Mouse (Mus musculus) skeletal muscle tissue, adult 2 months (tissue): ENCODE results near the gene Pilrb2.
"Not testable (repeated sequence)": the region's sequence is repeated elsewhere in the genome, so short reads cannot be mapped to it uniquely, and the experiment has no call there.

Source experiments
- DNase-seq: peaks from one replicate; pipeline ENCODE4 v3.0.0-alpha.2; 2012; ENCODE audit warnings: low read depth, low spot score

Pilrb2 gene

GRCm38 (mm10) chr5:137871644-137872380 lies at the start of gene Pilrb2:
TSS of gene Pilrb2 (minus strand) at chr5:137871815.
- not testable (repeated sequence) for DNase-seq

DNA sequence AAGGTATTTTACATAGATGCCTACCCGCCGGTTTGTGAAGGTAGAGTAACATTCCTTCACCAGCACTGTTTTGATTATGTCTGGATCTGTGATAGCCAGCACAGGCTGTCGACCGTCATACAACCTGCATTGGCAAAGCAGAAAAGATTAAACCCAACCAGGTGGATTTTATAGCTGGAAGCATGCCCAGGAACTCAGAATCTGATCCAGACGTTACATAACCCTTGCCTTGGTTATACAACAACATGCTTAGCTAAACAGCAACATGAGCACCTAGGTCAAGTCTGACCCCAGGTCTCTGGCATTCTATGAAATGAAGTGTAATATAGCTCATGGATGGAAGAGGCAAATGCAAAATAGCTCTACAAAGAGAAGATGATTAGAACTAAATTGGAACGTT lies 43.9 kb upstream of the Pilrb2 start:
- DNase-seq, result no peak

DNA sequence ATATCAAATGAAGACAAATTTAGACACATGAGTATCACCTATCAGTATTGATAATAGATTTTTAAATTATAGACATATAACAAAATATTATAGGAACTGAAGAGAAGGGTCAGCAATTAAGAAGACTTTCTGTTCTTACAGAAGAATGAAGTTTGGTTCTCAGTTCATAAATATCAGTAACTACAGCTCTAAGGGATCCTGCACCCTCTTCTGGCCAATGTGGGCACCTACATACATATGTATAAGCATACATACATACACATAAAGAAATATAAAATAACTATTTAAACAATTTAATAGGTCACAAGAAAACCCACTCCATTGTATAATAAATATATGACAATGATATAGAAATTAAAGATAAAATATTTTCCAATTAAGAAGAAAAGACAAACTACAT lies 42.9 kb upstream of the Pilrb2 start:
- DNase-seq, result no peak

DNA sequence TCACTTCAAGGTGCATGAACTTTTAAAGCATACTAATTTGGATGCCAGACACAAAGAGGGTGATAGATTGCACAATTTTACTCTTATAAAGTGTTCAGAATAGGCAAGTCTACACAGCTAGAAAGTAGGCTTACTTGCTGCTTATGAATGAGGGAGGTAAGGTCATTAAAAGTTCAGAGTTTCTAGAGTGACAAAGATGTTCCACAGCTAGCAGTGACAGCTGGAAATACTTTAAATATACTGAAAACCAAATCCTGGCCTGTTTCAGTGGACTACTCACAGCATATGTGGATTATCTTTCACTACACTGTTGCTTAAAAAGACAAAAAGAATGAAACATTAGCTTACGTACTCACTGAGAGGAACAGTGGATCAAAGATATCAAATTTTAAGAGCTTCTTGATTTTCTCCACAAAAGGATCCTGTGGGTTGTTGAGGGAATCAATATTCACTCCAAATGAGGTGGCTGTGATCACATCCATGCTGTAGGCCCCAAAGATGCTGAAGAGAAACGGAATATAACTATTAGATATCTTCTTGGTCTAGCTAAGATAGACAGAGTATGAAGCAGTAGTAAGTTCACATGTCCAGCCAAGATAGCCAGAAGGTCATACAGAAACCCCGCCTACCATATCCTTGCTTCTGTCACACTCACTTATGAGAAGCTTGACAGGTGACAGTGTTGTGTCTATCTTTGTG lies 38.1 kb upstream of the Pilrb2 start:
- no peak for DNase-seq

DNA sequence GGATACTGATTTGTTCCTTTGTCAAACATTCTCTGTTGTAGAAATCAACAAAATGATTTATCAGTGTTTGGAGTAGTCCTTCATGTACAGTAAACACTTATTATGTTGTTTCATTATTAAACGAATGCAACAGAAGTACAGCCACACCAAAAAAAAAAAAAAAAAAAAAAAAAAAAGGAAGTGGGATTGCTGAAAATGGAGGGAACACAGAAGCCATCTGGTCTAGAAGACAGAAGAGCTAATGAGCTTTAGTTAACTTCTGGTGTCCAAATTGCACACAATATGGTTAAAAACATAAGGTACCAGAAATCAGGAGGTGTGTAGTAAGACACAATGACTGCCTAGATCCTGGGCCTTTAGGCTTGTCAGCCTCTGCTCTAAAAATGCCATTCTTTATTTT lies 26.2 kb upstream of the Pilrb2 start:
- no peak for DNase-seq

GRCm38 (mm10) chr5:137892954-137893353 lies 21.3 kb upstream of the Pilrb2 start:
- DNase-seq, result no peak

GRCm38 (mm10) chr5:137887666-137888065 lies 16.1 kb upstream of the Pilrb2 start:
- no peak for DNase-seq

- DNase-seq, result no peak
Observed at GRCm38 (mm10) chr5:137885894-137886293, 14.3 kb upstream of the Pilrb2 start.

DNA sequence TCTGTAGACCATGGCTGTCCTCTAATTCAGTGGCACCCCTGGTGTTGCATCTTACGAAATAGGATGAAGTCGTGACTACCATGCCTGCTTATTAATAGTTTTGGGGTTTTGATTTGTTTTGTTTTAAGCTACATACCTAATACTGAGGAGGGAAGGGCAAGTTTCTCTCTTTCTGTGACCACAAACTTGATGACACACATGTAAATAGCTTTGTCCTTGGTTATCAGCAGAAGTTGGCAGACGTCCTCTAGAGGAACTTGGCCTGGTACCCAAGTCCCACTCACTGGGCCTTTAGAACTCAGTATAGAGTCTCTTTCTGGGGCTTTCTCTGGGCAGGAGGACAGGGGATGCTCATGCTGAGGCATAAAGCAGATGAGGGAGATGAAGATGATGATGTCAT lies 11.7 kb upstream of the Pilrb2 start:
- DNase-seq, result no peak

DNA sequence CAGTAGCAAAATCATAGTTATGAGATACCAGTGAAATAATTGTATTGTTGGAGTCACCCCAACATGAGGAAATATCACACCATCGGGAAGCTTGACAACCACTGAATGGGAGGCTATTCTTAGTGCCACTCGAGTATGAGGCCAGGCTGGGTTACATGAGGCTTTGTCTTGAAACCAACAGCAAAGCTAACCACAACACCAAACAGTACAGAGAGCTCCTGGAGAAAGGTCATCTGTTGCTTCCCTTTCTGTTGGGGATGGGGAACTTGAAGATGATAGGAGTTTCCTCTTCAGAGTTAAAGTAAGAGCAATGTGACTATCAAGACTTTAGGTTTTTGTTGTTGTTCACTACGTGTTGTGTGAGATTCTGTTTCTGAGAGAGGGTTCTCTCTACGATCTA lies 11.3 kb upstream of the Pilrb2 start:
- no peak for DNase-seq

GRCm38 (mm10) chr5:137877860-137878259 lies 6.2 kb upstream of the Pilrb2 start:
- DNase-seq, result no peak

DNA sequence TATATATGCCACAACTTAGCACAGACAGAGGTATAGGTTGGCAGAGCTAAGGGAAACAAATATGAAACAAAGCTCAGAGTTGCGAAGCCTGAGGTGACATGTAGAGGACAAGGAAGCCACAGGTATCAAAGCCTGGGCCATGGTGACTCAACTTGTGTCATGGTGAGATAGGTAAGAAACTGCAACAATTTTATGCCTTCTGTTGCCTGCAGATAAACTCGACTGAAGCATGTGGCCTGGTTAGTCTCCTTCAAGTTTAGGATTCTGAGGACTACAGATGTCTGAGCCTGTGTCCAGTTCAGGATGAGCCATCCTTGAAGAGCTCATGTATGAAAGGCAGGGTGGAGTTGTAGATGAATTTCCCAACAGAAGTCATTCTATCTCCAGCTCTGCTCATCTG lies 3.4 kb upstream of the Pilrb2 start:
- no peak for DNase-seq

- DNase-seq, result not testable (repeated sequence)
Observed at GRCm38 (mm10) chr5:137872381-137872702, 727 bp upstream of the Pilrb2 start.

GRCm38 (mm10) chr5:137868600-137868999 lies 3.0 kb downstream of the Pilrb2 start:
- not testable (repeated sequence) for DNase-seq

- not testable (repeated sequence) for DNase-seq
Observed at GRCm38 (mm10) chr5:137864008-137864407, 7.6 kb downstream of the Pilrb2 start.

DNA sequence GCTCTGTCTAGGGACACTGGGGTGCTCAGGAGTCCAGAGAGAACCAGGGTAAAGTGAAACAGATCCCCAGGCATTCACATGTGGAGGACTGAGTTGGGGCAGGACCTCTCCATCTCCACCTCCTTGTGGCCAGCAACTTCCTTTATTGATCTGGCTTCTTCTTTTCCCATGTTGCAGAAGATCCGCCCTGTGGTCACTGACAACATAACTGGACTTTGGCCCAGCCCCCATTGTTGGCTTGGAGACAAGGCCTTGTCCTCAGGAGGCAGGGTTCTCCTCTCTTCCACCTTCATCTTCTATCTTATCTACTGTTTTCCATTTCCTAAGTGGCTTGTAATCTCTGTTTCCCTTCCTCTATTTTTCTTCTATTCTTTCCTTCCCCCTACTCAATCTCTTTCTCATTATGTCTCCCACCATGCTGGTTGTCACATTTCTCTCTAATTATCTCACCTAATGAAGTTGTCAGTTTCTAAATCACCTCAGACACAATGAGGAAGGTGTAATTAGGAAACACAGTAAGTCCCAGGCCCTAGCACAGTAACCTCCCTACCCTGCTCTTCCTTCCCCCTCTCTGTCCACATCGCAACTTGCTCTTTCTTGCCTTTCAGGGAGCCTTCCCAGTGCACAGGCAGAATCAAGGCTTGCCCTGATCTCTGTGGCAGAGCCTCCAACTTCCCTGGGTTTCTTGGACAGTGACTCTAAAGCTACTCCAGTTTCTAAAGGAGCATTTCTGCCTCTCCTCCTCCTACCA lies 13.5 kb downstream of the Pilrb2 start, which contains the start of gene Pilrb1:
Gene Pilrb1, minus strand, starts transcription at position 147 of the 751 bp plus-strand sequence.
- not testable (repeated sequence) for DNase-seq

GRCm38 (mm10) chr5:137856870-137857269 lies 14.7 kb downstream of the Pilrb2 start:
- DNase-seq, result not testable (repeated sequence)

- DNase-seq, result not testable (repeated sequence)
Observed at GRCm38 (mm10) chr5:137854907-137855306, 16.7 kb downstream of the Pilrb2 start.

DNA sequence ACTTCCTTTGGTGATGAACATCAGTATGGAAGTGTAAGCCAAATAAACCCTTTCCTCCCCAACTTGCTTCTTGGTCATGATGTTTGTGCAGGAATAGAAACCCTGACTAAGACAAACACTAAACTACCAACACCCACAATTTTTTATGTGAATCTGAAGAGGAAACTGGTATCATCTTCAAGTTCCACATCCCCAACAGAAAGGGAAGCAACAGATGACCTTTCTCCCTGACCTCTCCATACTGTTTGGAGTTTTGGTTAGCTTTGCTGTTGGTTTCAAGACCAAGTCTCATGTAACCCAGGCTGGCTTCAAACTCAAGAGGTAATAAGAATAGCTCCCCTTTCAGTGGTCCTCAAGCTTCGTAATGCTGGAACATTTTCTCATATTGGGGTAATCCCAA lies 21.3 kb downstream of the Pilrb2 start:
- not testable (repeated sequence) for DNase-seq

- not testable (repeated sequence) for DNase-seq
Observed at GRCm38 (mm10) chr5:137837110-137837509, 34.5 kb downstream of the Pilrb2 start.

DNA sequence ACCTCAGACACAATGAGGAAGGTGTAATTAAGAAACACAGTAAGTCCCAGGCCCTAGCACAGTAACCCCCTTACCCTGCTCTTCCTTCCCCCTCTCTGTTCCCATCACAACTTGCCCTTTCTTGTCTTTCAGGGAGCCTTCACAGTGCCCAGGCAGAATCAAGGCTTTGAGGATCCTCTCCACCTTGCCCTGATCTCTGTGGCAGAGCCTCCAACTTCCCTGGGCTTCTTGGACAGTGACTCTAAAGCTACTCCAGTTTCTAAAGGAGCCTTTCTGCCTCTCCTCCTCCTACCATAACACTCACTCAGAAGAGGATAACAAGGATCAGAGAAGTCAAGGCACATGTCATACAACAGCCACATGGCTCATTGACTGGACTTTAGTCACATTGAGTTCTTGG lies 35.0 kb downstream of the Pilrb2 start:
- DNase-seq, result no peak

DNA sequence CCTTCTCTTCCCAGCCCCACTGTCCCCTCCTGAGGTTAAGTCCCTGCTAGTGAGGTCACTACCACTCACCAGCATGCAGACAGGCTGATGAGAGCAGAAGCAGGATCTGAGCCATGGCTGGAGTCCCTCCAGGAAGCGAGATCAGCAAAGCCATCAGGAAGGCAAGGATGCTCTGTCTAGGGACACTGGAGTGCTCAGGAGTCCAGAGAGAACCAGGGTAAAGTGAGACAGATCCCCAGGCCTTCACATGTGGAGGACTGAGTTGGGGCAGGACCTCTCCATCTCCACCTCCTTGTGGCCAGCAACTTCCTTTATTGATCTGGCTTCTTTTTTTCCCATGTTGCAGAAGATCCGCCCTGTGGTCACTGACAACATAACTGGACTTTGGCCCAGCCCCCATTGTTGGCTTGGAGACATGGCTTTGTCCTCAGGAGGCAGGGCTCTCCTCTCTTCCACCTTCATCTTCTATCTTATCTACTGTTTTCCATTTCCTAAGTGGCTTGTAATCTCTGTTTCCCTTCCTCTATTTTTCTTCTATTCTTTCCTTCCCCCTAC lies 35.6 kb downstream of the Pilrb2 start, which contains the start of gene Pilra:
Gene Pilra, minus strand, starts transcription at position 316 of the 555 bp plus-strand sequence.
- not testable (repeated sequence) for DNase-seq
